In the genomic region with DNA sequence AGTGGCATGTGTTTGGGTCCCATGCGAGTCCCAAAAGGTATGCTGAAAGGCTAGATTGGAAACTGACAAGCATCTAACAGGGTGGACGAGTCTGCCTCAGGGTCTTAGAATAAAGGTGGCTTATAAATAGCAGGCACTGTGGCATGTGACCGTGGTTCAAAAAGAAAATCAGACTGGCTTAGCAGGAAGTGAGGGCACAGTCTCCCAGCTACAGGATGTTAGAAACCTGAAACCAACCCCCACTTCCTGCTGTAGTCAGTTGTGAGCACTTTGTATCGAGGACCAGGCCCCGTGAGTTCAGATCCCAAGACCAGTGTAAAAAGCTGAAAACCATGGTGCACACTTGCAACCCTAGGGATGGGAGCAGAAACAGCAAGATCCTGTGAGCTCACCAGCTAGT, we compare ENCODE assay signal across 11 mouse cellular contexts. TPM values are rescaled to one million over a fixed set of nuclear protein-coding genes. Genes with fewer than 3 reads are reported as not detected.
DNase-seq lines count a peak whose midpoint lies in the region; ATAC-seq and TF ChIP-seq lines count a peak whose summit lies in the region.
"Had no signal": no experiment of that assay in that cellular context is flagged by ENCODE, and none has a peak within 500 bp of the region (broad histone marks: within the 10 kb centered on the region; RNA-seq: fewer than 3 reads in every experiment).

No protein-coding gene starts in this region.

- H3K79me2 ChIP-seq in macrophage (ENCODE audit: inconsistent target) = no peaks in the 10 kb centered on the region

- peak; percentile 85 for DNase-seq in CD4-positive, CD25-positive, alpha-beta regulatory T cell, adult 2 months (ENCODE audit: low read depth, low spot score)
- peak; percentile 49 to 76 for DNase-seq in thymus, adult 18-20 months
- no peak for DNase-seq in hindbrain, embryonic 11.5 days (ENCODE audit: low spot score)
- no peak for DNase-seq in left cerebral cortex, adult 11 months (ENCODE audit: low spot score)
- DNase-seq in cerebellum, adult 9-10 months = no peak
- DNase-seq: lung, embryonic 14.5 days had no signal

- H3K4me1 ChIP-seq in bone marrow macrophage, adult 2 months (ENCODE audit: control insufficient read depth, insufficient read depth, low read length) = peaks cover 8% of the 10 kb centered on the region
- no peaks in the 10 kb centered on the region for H3K4me1 ChIP-seq in hindbrain, embryonic 11.5 days (replicated peaks; ENCODE audit: control insufficient read depth, insufficient read depth, low read length)
- H3K4me1 ChIP-seq: forebrain, embryonic 15.5 days had no signal

- TF ChIP-seq POLR2A in bone marrow macrophage, adult 2 months (IDR thresholded peaks at IDR 0.05; ENCODE audit: borderline replicate concordance, low read depth, low read length) = no peak

- H3K27ac ChIP-seq in bone marrow macrophage, adult 2 months (ENCODE audit: insufficient read depth, low read depth, low read length) = peak overlapping the region; percentile 19; the same call in 1 of the 2 replicates
- H3K27ac ChIP-seq in macrophage = peak overlapping the region; percentile 14; the same call in 1 of the 2 replicates
- H3K27ac ChIP-seq in hindbrain, embryonic 11.5 days (ENCODE audit: low read depth, low read length) = no peak overlapping the region
- H3K27ac ChIP-seq: forebrain, embryonic 15.5 days; left cerebral cortex, adult 2 months had no signal

- H3K9ac ChIP-seq in hindbrain, embryonic 11.5 days (ENCODE audit: low read depth, low read length) = no peak overlapping the region
- H3K9ac ChIP-seq: forebrain, embryonic 15.5 days; lung, embryonic 14.5 days had no signal

- peaks cover 87% of the 10 kb centered on the region for H3K36me3 ChIP-seq in macrophage (ENCODE audit: inconsistent target)
- no peaks in the 10 kb centered on the region for H3K36me3 ChIP-seq in hindbrain, embryonic 11.5 days (ENCODE audit: control insufficient read depth, insufficient read depth, low read length)
- H3K36me3 ChIP-seq: forebrain, embryonic 15.5 days had no signal

- no peaks in the 10 kb centered on the region for H3K9me3 ChIP-seq in hindbrain, embryonic 11.5 days (ENCODE audit: control insufficient read depth, low read length)
- H3K9me3 ChIP-seq: forebrain, embryonic 15.5 days had no signal

- H3K4me3 ChIP-seq in bone marrow macrophage, adult 2 months (ENCODE audit: insufficient read depth, low read length) = no peak overlapping the region
- H3K4me3 ChIP-seq in macrophage (ENCODE audit: inconsistent target) = no peak overlapping the region
- no peak overlapping the region for H3K4me3 ChIP-seq in hindbrain, embryonic 11.5 days (ENCODE audit: low read depth, low read length)
- H3K4me3 ChIP-seq: forebrain, embryonic 15.5 days; left cerebral cortex, adult 2 months; myocyte had no signal

- WGBS in macrophage (ENCODE audit: missing documents) = 14% methylated on average over 5 of the region's 5 CpGs
- 74% methylated on average over 5 of the region's 5 CpGs for WGBS in hindbrain, embryonic 11.5 days

- H3K4me2 ChIP-seq in hindbrain, embryonic 11.5 days (replicated peaks; ENCODE audit: low read depth, low read length) = no peak overlapping the region
- H3K4me2 ChIP-seq: forebrain, embryonic 15.5 days; lung, embryonic 14.5 days had no signal

- ATAC-seq in hindbrain, embryonic 11.5 days (ENCODE audit: low FRiP score) = no peak
- ATAC-seq: forebrain, embryonic 15.5 days had no signal

- no peaks in the 10 kb centered on the region for H3K27me3 ChIP-seq in hindbrain, embryonic 11.5 days (ENCODE audit: control insufficient read depth, insufficient read depth, low read length)
- H3K27me3 ChIP-seq: forebrain, embryonic 15.5 days had no signal

- TF ChIP-seq CTCF in bone marrow macrophage, adult 2 months (IDR thresholded peaks at IDR 0.05; ENCODE audit: low read depth, low read length) = no peak

RNA-seq across cellular contexts. Expression of a gene that starts 37.6 kb away (rescaled TPM):
- polyA plus RNA-seq in bone marrow macrophage, adult 2 months (2012; ENCODE audit: insufficient read depth, insufficient read length, missing spikeins) = 267 and 291 TPM in 2 replicates
- total RNA-seq in macrophage (2018; cell fraction: chromatin; rRNA removed) = 1,000 to 10,000 TPM in 12 of 26 experiments, 100 to 1,000 TPM in 14; 332 to 1,770 (median 898) TPM
- total RNA-seq in macrophage (2018; cell fraction: cytosol; rRNA removed) = 100 to 1,000 TPM; 185 to 691 (median 392) TPM
- 1,000 to 10,000 TPM in 1 of 26 experiments, 100 to 1,000 TPM in 25; 241 to 1,017 (median 530) TPM for total RNA-seq in macrophage (2018; cell fraction: nucleus; rRNA removed)
- polyA plus RNA-seq in macrophage (2018) = 173 to 365 TPM (median 347 TPM) in 3 replicates
- 0.95 and 1.0 TPM in 2 replicates for polyA plus RNA-seq in hindbrain, embryonic 11.5 days (2014; fragmentation: Nextera tagmentation; extraction: Ambion mirVana)

Comparison
In these comparisons a context has a peak if more than half of its experiments do, and no peak if none do; other contexts are left out.
1. DNase-seq: peak in CD4-positive, CD25-positive, alpha-beta regulatory T cell, adult 2 months (single experiment) and thymus, adult 18-20 months (2 of 2); none in hindbrain, embryonic 11.5 days (single experiment), left cerebral cortex, adult 11 months (single experiment) and cerebellum, adult 9-10 months (single experiment).
2. RNA of a gene that starts 37.6 kb away (polyA plus RNA-seq): 173 to 365 TPM in macrophage and 267 to 291 TPM in bone marrow macrophage, adult 2 months; 0.95 to 1.0 TPM in hindbrain, embryonic 11.5 days; every median in the first group is over 10 times any median in the second.